Mouse (Mus musculus): Measurements from ENCODE around the gene Lrrc10.
A peak's percentile ranks its signal among the peaks of the same experiment; 100 is the strongest.

GRCm38 (mm10) chr10:117033785-117034184 is 11.4 kb upstream of the Lrrc10 start:
- TF ChIP-seq EP300 (IDR thresholded peaks at IDR 0.05; ENCODE audit: insufficient read depth, low read depth, low read length) = 0 out of 2 replicates have a peak, but pooled peaks have one; percentile 39
- TF ChIP-seq CTCF (IDR thresholded peaks at IDR 0.05) = peak; percentile 94
